Mouse (Mus musculus): ENCODE measurements around the gene Cd99l2.

- no peak for TF ChIP-seq CTCF (IDR thresholded peaks at IDR 0.05; ENCODE audit: control insufficient read depth, insufficient read depth, insufficient read length)
- TF ChIP-seq MYOD1 (IDR thresholded peaks at IDR 0.05; ENCODE audit: control insufficient read depth, insufficient read length, low read depth), result no peak
- no peak for TF ChIP-seq USF1 (IDR thresholded peaks at IDR 0.05; ENCODE audit: low read depth)
- no peak for TF ChIP-seq MAX (IDR thresholded peaks at IDR 0.05)
- no peak for TF ChIP-seq CEBPB (IDR thresholded peaks at IDR 0.05; ENCODE audit: low read depth)
- TF ChIP-seq MYOG (IDR thresholded peaks at IDR 0.05; ENCODE audit: control insufficient read depth, extremely low read depth, insufficient read length), result no peak
Measured at GRCm38 (mm10) chrX:71540821-71541510, 48.3 kb upstream of the Cd99l2 start.

All from C2C12 (cell line).